Comparison of ENCODE assay signal across 9 mouse cellular contexts in genomic region chr6:31126131-31126871, GRCm38 (mm10).
DNase-seq lines count a peak whose midpoint lies in the region; ATAC-seq and TF ChIP-seq lines count a peak whose summit lies in the region.
"Had no signal": no experiment of that assay in that cellular context is flagged by ENCODE, and none has a peak within 500 bp of the region (broad histone marks: within the 10 kb centered on the region; RNA-seq: fewer than 3 reads in every experiment).

No protein-coding gene starts in this region.

- no peak for ATAC-seq in kidney, embryonic 15.5 days (replicated peaks; ENCODE audit: low FRiP score)
- peak; percentile 56 for ATAC-seq in liver, embryonic 16.5 days (ENCODE audit: low read depth)
- ATAC-seq: forebrain, postnatal 0 days had no signal

- TF ChIP-seq POLR2A in thymus, adult 2 months (IDR thresholded peaks at IDR 0.05; ENCODE audit: control insufficient read depth, extremely low read depth, insufficient read depth, low read length, poor library complexity), result no peak

- H3K9me3 ChIP-seq in kidney, embryonic 15.5 days (replicated peaks), result no peaks in the 10 kb centered on the region
- no peaks in the 10 kb centered on the region for H3K9me3 ChIP-seq in liver, embryonic 16.5 days (replicated peaks; ENCODE audit: control insufficient read depth, low read length)

- no peak overlapping the region for H3K27ac ChIP-seq in kidney, embryonic 15.5 days
- peak overlapping the region; percentile 81 for H3K27ac ChIP-seq in liver, embryonic 16.5 days (ENCODE audit: low read length)
- H3K27ac ChIP-seq in thymus, adult 2 months (ENCODE audit: control insufficient read depth, insufficient read depth, low read length), result peak overlapping the region; percentile 87

- H3K4me2 ChIP-seq in kidney, embryonic 15.5 days, result 0 out of 2 replicates have a peak overlapping the region, but pooled peaks have one; percentile 22
- H3K4me2 ChIP-seq in liver, embryonic 16.5 days (ENCODE audit: low read depth, low read length), result peak overlapping the region; percentile 80

- no peak for TF ChIP-seq CTCF in thymus, adult 2 months (IDR thresholded peaks at IDR 0.05; ENCODE audit: borderline replicate concordance, control insufficient read depth, extremely low read depth, insufficient read depth, low read length, poor library complexity)

- H3K4me3 ChIP-seq in kidney, embryonic 15.5 days (replicated peaks), result no peak overlapping the region
- peak overlapping the region; percentile 68 for H3K4me3 ChIP-seq in liver, embryonic 16.5 days (ENCODE audit: low read depth, low read length)
- H3K4me3 ChIP-seq in thymus, adult 2 months (ENCODE audit: control insufficient read depth, insufficient read depth, low read length), result peak overlapping the region; percentile 73

- no peaks in the 10 kb centered on the region for H3K36me3 ChIP-seq in kidney, embryonic 15.5 days
- no peaks in the 10 kb centered on the region for H3K36me3 ChIP-seq in liver, embryonic 16.5 days (ENCODE audit: control insufficient read depth, insufficient read depth)
- no peaks in the 10 kb centered on the region for H3K36me3 ChIP-seq in thymus, adult 2 months (ENCODE audit: control insufficient read depth, insufficient read depth, low read length)

- WGBS in kidney, embryonic 15.5 days, result 81% methylated on average over 15 of the region's 15 CpGs
- 16% methylated on average over 15 of the region's 15 CpGs for WGBS in liver, embryonic 16.5 days (ENCODE audit: insufficient replicate concordance)
- 4% methylated on average over 15 of the region's 15 CpGs for WGBS in thymus, adult 2 months

- H3K4me1 ChIP-seq in kidney, embryonic 15.5 days, result peaks cover 10% of the 10 kb centered on the region
- peaks cover 12% of the 10 kb centered on the region for H3K4me1 ChIP-seq in liver, embryonic 16.5 days (ENCODE audit: control insufficient read depth, low read depth, low read length)
- H3K4me1 ChIP-seq in thymus, adult 2 months (replicated peaks; ENCODE audit: control insufficient read depth, insufficient read depth, low read length), result peaks cover 20% of the 10 kb centered on the region

- DNase-seq in kidney, adult 18-20 months, result no peak
- peak; percentile 37 for DNase-seq in c-Kit-negative CD71-positive TER-119-positive erythroid progenitor cells, embryonic 14.5 days (ENCODE audit: low read depth, low spot score)
- peak; percentile 63 for DNase-seq in thymus, adult 2 months
- DNase-seq in right cerebral cortex, adult 18-20 months, result no peak
- DNase-seq in embryo, embryonic 10.5 days (ENCODE audit: low spot score), result no peak
- no peak for DNase-seq in left cerebral cortex, adult 18-20 months (ENCODE audit: low spot score in 2 of 2)
- DNase-seq: forebrain, postnatal 0 days had no signal

- H3K9ac ChIP-seq in kidney, embryonic 15.5 days, result no peak overlapping the region
- peak overlapping the region; percentile 74 for H3K9ac ChIP-seq in liver, embryonic 16.5 days (ENCODE audit: low read depth, low read length)
- H3K9ac ChIP-seq: forebrain, postnatal 0 days had no signal

- H3K27me3 ChIP-seq in kidney, embryonic 15.5 days, result no peaks in the 10 kb centered on the region
- H3K27me3 ChIP-seq in liver, embryonic 16.5 days (ENCODE audit: control insufficient read depth, insufficient read depth, low read depth, low read length), result no peaks in the 10 kb centered on the region
- no peaks in the 10 kb centered on the region for H3K27me3 ChIP-seq in thymus, adult 2 months (ENCODE audit: control insufficient read depth, insufficient read depth, low read length)

Comparison
In these comparisons a context has a peak if more than half of its experiments do, and no peak if none do; other contexts are left out.
1. DNase-seq: peak in c-Kit-negative CD71-positive TER-119-positive erythroid progenitor cells, embryonic 14.5 days (single experiment) and thymus, adult 2 months (single experiment); none in kidney, adult 18-20 months (single experiment), right cerebral cortex, adult 18-20 months (single experiment), embryo, embryonic 10.5 days (single experiment) and left cerebral cortex, adult 18-20 months (0 of 2).